Mouse (Mus musculus) cortical plate, adult 2 months (tissue): ENCODE results near the gene Sphk1. TPM values are rescaled to one million over a fixed set of nuclear protein-coding genes. Genes with fewer than 3 reads are reported as not detected.
"Not testable (repeated sequence)": the region's sequence is repeated elsewhere in the genome, so short reads cannot be mapped to it uniquely, and the experiment has no call there.

Experiments used
- H3K27ac ChIP-seq: fragments of 200-500 bp; 2 replicates; pipeline ENCODE4 v1.5.1; 2012; ENCODE audit warnings: low read length, control low read depth, inconsistent platforms; ENCODE audit not compliant: insufficient read depth
- H3K4me1 ChIP-seq: fragments of 200-500 bp; 2 replicates; pipeline ENCODE4 v1.6.1; 2011; ENCODE audit warnings: low read length; ENCODE audit not compliant: control insufficient read depth, insufficient read depth
- H3K4me3 ChIP-seq: fragments of 200-500 bp; 2 replicates; pipeline ENCODE4 v1.5.1; 2011; ENCODE audit warnings: mild to moderate bottlenecking, low read length, control low read depth; ENCODE audit not compliant: insufficient read depth
- CTCF ChIP-seq: fragments of 200-500 bp; IDR thresholded peaks from 2 replicates; pipeline ENCODE4 v1.5.1; 2011; ENCODE audit warnings: mild to moderate bottlenecking, control low read depth, low read length; ENCODE audit not compliant: insufficient read depth; ENCODE audit errors: extremely low read depth
- POLR2A ChIP-seq: fragments of 200-500 bp; IDR thresholded peaks from 2 replicates; pipeline ENCODE4 v1.6.1; 2011; ENCODE audit warnings: mild to moderate bottlenecking, low read length, control low read depth; ENCODE audit not compliant: insufficient read depth; ENCODE audit errors: extremely low read depth
- polyA plus RNA-seq: library from polyadenylated mRNA; depleted of rRNA; stranded (reverse); fragments of >200 nt; gene quantifications from 2 replicates; pipeline ENCODE4 v1.2.3, GENCODE M21; 2012

Gene Sphk1
- polyA plus RNA-seq, 1 experiment: 7.6 TPM

GRCm38 (mm10) chr11:116491338-116491737, 39.4 kb upstream of the Sphk1 start:
- TF ChIP-seq CTCF (no peak), POLR2A (no peak)
- H3K27ac ChIP-seq: no peak overlapping the region
- H3K4me1 ChIP-seq: peaks cover 2% of the 10 kb centered on the region; the same call in 1 of the 2 replicates
- no peak overlapping the region; the same call in 1 of the 2 replicates for H3K4me3 ChIP-seq

- not testable (repeated sequence) for H3K27ac ChIP-seq, H3K4me1 ChIP-seq, H3K4me3 ChIP-seq
Observed at GRCm38 (mm10) chr11:116492507-116492906, 38.2 kb upstream of the Sphk1 start.

GRCm38 (mm10) chr11:116493191-116493590, 37.5 kb upstream of the Sphk1 start:
- TF ChIP-seq CTCF (no peak), POLR2A (no peak)
- Histone ChIP-seq H3K4me1 (peaks cover 2% of the 10 kb centered on the region; the same call in 1 of the 2 replicates), H3K27ac (no peak overlapping the region), H3K4me3 (no peak overlapping the region)

GRCm38 (mm10) chr11:116493795-116494252, 36.9 kb upstream of the Sphk1 start, which contains the start of gene Prpsap1:
Prpsap1 (minus strand) TSS chr11:116494202.
- TF ChIP-seq CTCF (peak; percentile 59), POLR2A (no peak)
- Histone ChIP-seq H3K4me3 (no peak within 1 kb of the TSS), H3K4me1 (peaks cover 2% of the 10 kb centered on the region; the same call in 1 of the 2 replicates), H3K27ac (no peak within 1 kb of the TSS)

GRCm38 (mm10) chr11:116494474-116495174, 36.1 kb upstream of the Sphk1 start:
- no peak for TF ChIP-seq CTCF
- TF ChIP-seq POLR2A: no peak
- Histone ChIP-seq H3K4me3 (no peak overlapping the region), H3K27ac (no peak overlapping the region), H3K4me1 (no peaks in the 10 kb centered on the region; the same call in 1 of the 2 replicates)

- no peak overlapping the region for H3K27ac ChIP-seq
- no peak overlapping the region for H3K4me3 ChIP-seq
- H3K4me1 ChIP-seq: no peaks in the 10 kb centered on the region; the same call in 1 of the 2 replicates
- no peak for TF ChIP-seq POLR2A
- TF ChIP-seq CTCF: no peak
Observed at GRCm38 (mm10) chr11:116497313-116497712, 33.4 kb upstream of the Sphk1 start.

GRCm38 (mm10) chr11:116498596-116498995, 32.1 kb upstream of the Sphk1 start:
- Histone ChIP-seq H3K27ac (no peak overlapping the region), H3K4me3 (no peak overlapping the region), H3K4me1 (no peaks in the 10 kb centered on the region; the same call in 1 of the 2 replicates)
- no peak for TF ChIP-seq CTCF
- no peak for TF ChIP-seq POLR2A

- H3K4me1 ChIP-seq: no peaks in the 10 kb centered on the region; the same call in 1 of the 2 replicates
- TF ChIP-seq CTCF: no peak
- no peak for TF ChIP-seq POLR2A
- H3K4me3 ChIP-seq: no peak overlapping the region
Observed at GRCm38 (mm10) chr11:116499018-116499417, 31.7 kb upstream of the Sphk1 start.

GRCm38 (mm10) chr11:116501005-116501746, 29.5 kb upstream of the Sphk1 start:
- no peak overlapping the region for H3K27ac ChIP-seq
- peak; percentile 76 for TF ChIP-seq CTCF
- TF ChIP-seq POLR2A: no peak
- no peaks in the 10 kb centered on the region for H3K4me1 ChIP-seq
- H3K4me3 ChIP-seq: no peak overlapping the region

More at GRCm38 (mm10) chr11:116499018-116499417, 31.7 kb upstream of the Sphk1 start:
- no peak overlapping the region for H3K27ac ChIP-seq
